Mouse (Mus musculus) embryo, embryonic 10.5 days (tissue): ENCODE data around the gene Fdx1.

Source experiments
- DNase-seq: peaks from one replicate; pipeline ENCODE4 v3.0.0-alpha.2; 2015; ENCODE audit warnings: low spot score

Fdx1 gene

GRCm38 (mm10) chr9:51906938-51907337 lies 56.4 kb downstream of the Fdx1 start:
- DNase-seq, result no peak
